Mouse (Mus musculus) megakaryocyte, embryonic 14.5 days (primary cell): ENCODE measurements around the gene Mrvi1.

Source experiments
- FLI1 ChIP-seq: IDR thresholded peaks from 2 replicates; pipeline ENCODE4 v1.6.1; 2012; ENCODE audit warnings: low read length, inconsistent platforms, mixed read lengths
- GATA1 ChIP-seq: IDR thresholded peaks from 3 replicates; pipeline ENCODE4 v1.6.1; 2012; ENCODE audit warnings: mixed read lengths, low read length, inconsistent platforms, borderline replicate concordance

- TF ChIP-seq GATA1 (no peak), FLI1 (no peak)
Measured at GRCm38 (mm10) chr7:111020814-111021213, 38.6 kb upstream of the Mrvi1 start.
